Mouse (Mus musculus) lung, postnatal 0 days (tissue): ENCODE measurements around the gene Gpat3. TPM values are rescaled to one million over a fixed set of nuclear protein-coding genes. Genes with fewer than 3 reads are reported as not detected.

Experiments
- ATAC-seq: fragments of 200-750 bp; cut with Nextera tagmentation; 2 replicates; pipeline ENCODE4 v1.8.0; 2017; ENCODE audit warnings: moderate library complexity
- DNase-seq: peaks from one replicate; pipeline ENCODE4 v3.0.0-alpha.2; 2016; ENCODE audit warnings: low spot score
- H3K27ac ChIP-seq: fragments of 300-500 bp; sonication (generic); 2 replicates; pipeline ENCODE4 v1.5.1; 2014; ENCODE audit warnings: antibody characterized with exemption, mild to moderate bottlenecking, low read length, mixed read lengths
- H3K27me3 ChIP-seq: fragments of 300-500 bp; sonication (generic); replicated peaks from 2 replicates; pipeline ENCODE4 v1.6.1; 2014; ENCODE audit warnings: low read length, mixed read lengths; ENCODE audit not compliant: insufficient read depth
- H3K36me3 ChIP-seq: fragments of 300-500 bp; sonication (generic); 2 replicates; pipeline ENCODE4 v1.6.1; 2014; ENCODE audit warnings: low read length, mixed read lengths; ENCODE audit not compliant: insufficient read depth
- H3K4me1 ChIP-seq: fragments of 300-500 bp; sonication (generic); 2 replicates; pipeline ENCODE4 v1.6.1; 2014; ENCODE audit warnings: antibody characterized with exemption, low read depth, low read length, mixed read lengths; ENCODE audit not compliant: insufficient read depth
- H3K4me2 ChIP-seq: fragments of 300-500 bp; sonication (generic); replicated peaks from 2 replicates; pipeline ENCODE4 v1.6.1; 2014; ENCODE audit warnings: low read depth, mild to moderate bottlenecking, low read length, moderate library complexity, mixed read lengths
- H3K4me3 ChIP-seq: fragments of 300-500 bp; sonication (generic); 2 replicates; pipeline ENCODE4 v1.5.1; 2014; ENCODE audit warnings: low read depth, low read length
- H3K9ac ChIP-seq: fragments of 300-500 bp; sonication (generic); replicated peaks from 2 replicates; pipeline ENCODE4 v1.6.1; 2014; ENCODE audit warnings: low read depth, mild to moderate bottlenecking
- H3K9me3 ChIP-seq: fragments of 300-500 bp; sonication (generic); 2 replicates; pipeline ENCODE4 v1.6.1; 2016; ENCODE audit warnings: low read length, mixed read lengths
- CTCF ChIP-seq: IDR thresholded peaks from 2 replicates; pipeline ENCODE4 v1.5.1; 2016; ENCODE audit warnings: antibody characterized with exemption, mild to moderate bottlenecking
- EP300 ChIP-seq: IDR thresholded peaks from 2 replicates; pipeline ENCODE4 v1.6.1; 2016; ENCODE audit warnings: antibody characterized with exemption, mild to moderate bottlenecking, control low read depth
- WGBS: fragments of 180-500 bp; shearing (Covaris S2); extraction: QIAGEN DNeasy Blood & Tissue Kit; methylation state at CpG from one replicate; pipeline ENCODE4 v1.1.7; 2014; 5-methylcytosine and 5-hydroxymethylcytosine counted together
- polyA plus RNA-seq: library from polyadenylated mRNA; unstranded; fragments of >200 nt; fragmentation: Nextera tagmentation; extraction: Ambion mirVana; gene quantifications from 2 replicates; pipeline ENCODE4 v1.2.1, GENCODE M21; 2015

Gpat3 gene
- polyA plus RNA-seq, 1 experiment from 2014 or later, result 2.3 TPM

DNA sequence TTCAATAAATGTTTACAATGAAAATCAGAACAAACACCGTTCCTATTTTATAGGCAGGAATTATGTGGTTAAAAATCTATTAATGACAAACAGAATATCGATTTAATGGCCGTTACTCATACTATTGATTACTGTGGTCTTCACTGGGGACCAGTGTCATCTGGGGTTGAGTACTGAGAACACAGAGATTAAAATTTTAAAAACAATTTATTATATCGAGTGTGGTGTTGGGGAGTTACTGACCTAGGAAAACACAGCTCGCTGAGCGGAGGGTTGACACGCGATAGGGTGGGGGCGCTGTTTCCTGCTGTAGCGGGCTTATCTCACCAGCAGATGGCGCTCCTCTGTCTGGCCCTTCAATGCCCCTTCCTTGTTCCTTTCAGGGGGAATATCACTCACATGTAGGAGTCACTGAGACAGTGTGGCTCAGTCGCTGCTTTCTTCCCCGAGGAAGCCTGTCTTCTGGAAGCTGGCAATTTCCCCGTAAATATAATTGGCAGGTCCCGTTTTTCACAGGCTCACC, 71.8 kb downstream of the Gpat3 start:
- Histone ChIP-seq H3K9ac (no peak overlapping the region), H3K4me3 (no peak overlapping the region), H3K9me3 (no peaks in the 10 kb centered on the region), H3K4me1 (no peaks in the 10 kb centered on the region), H3K36me3 (no peaks in the 10 kb centered on the region), H3K27ac (no peak overlapping the region), H3K27me3 (no peaks in the 10 kb centered on the region), H3K4me2 (no peak overlapping the region)
- ATAC-seq (no peak), DNase-seq (peak; percentile 62)
- WGBS, result 19% methylated on average over 15 of the region's 15 CpGs
- TF ChIP-seq CTCF, result peak; percentile 95
- no peak for TF ChIP-seq EP300

DNA sequence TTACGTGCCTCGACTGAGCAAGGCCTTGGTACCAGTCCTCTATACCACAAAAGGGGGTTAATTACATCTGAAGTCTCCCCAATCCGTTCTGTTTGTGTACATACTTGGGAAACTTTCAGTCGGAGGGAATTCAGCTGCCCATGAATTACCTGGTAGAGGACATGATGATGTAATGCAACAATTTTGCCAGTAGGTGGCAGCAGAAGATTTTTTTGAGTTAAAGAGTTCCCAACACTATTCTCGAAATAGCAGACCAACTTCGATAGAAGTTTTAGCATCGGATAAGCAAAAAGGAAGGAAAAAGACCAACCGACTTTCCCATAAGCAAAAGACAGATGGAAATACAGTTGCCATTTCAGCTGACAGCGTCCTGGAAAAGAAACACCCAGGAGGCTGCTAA, 73.6 kb downstream of the Gpat3 start:
- ATAC-seq (no peak), DNase-seq (peak; percentile 58)
- Histone ChIP-seq H3K9ac (no peak overlapping the region), H3K4me3 (no peak overlapping the region), H3K27me3 (no peaks in the 10 kb centered on the region), H3K27ac (no peak overlapping the region), H3K4me2 (no peak overlapping the region), H3K36me3 (no peaks in the 10 kb centered on the region), H3K4me1 (no peaks in the 10 kb centered on the region), H3K9me3 (no peaks in the 10 kb centered on the region)
- 14% methylated on average over 9 of the region's 9 CpGs for WGBS
- no peak for TF ChIP-seq EP300
- TF ChIP-seq CTCF, result peak; percentile 74

DNA sequence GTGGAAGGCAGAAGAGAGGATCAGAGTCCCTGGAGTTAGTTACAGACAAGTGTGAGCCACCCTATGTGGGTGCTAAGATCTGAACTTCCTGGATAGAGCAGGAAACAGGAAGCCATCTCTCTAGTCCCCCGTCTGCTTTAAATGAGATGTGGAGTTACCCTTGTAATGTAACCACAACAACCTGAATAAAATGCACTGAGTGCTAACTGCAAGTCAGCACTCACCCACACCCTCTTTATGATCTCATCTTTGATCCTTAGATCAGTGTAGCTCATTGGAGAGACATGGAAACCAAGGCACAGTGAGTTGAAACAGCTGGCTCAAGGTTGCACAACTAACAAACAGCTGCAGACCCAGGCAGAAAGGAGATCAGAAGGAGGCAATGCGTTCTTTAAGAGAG, 84.2 kb downstream of the Gpat3 start:
- WGBS, result 60% methylated on average over 2 of the region's 2 CpGs
- ATAC-seq (no peak), DNase-seq (no peak)
- no peak overlapping the region for H3K9ac ChIP-seq
- no peaks in the 10 kb centered on the region for H3K9me3 ChIP-seq
- H3K27ac ChIP-seq, result no peak overlapping the region
- no peak overlapping the region for H3K4me2 ChIP-seq
- no peak overlapping the region for H3K4me3 ChIP-seq
- H3K4me1 ChIP-seq, result no peaks in the 10 kb centered on the region
- no peak for TF ChIP-seq EP300
- TF ChIP-seq CTCF, result no peak
- no peaks in the 10 kb centered on the region for H3K36me3 ChIP-seq
- H3K27me3 ChIP-seq, result no peaks in the 10 kb centered on the region

DNA sequence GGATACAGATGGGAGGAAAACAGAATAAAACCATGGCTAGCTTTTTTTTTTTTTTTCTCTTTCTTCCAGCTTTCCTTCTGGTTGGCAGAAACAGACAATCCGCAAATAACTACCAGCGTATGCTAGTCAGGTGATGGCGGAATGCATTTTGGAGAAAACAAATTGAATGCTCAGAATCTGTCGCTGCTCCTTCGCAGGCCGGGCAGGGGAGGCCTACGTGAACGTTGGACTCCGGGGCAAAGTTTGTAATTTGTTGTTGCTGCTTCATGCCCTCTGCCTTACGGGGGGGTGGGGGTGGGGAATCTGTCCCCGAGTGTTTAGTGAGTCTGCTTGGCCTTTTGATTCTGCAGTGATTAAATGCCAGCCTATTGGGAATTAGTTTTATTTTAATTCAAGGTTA, 98.2 kb downstream of the Gpat3 start:
- ATAC-seq, result no peak
- Histone ChIP-seq H3K4me2 (no peak overlapping the region), H3K9me3 (no peaks in the 10 kb centered on the region), H3K36me3 (no peaks in the 10 kb centered on the region), H3K4me1 (no peaks in the 10 kb centered on the region), H3K9ac (no peak overlapping the region), H3K27me3 (no peaks in the 10 kb centered on the region), H3K4me3 (no peak overlapping the region), H3K27ac (no peak overlapping the region)
- TF ChIP-seq EP300, result no peak
- 55% methylated on average over 11 of the region's 11 CpGs for WGBS
- no peak for DNase-seq

DNA sequence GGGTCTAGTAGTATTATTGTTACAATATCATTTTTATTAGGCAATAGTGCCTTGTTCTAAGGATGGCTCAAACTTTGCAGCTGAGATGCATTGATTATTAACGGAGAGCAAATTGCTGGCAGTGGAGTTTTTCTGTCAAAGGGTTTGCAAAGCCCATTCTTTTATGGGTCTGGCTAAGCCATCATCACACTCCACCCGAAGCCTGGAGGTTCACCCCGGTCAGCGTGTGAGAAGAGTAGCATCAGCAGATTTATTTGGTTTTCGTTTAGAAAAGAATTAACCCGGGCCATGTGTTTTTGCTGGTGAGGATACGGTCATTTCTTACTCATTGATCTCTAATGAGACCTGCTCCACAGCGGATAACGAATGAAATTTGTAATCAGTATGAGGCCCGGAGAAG, 99.8 kb downstream of the Gpat3 start:
- Histone ChIP-seq H3K9me3 (no peaks in the 10 kb centered on the region), H3K4me2 (no peak overlapping the region), H3K27ac (no peak overlapping the region), H3K9ac (no peak overlapping the region), H3K4me1 (no peaks in the 10 kb centered on the region), H3K4me3 (no peak overlapping the region), H3K36me3 (no peaks in the 10 kb centered on the region), H3K27me3 (no peaks in the 10 kb centered on the region)
- WGBS, result 68% methylated on average over 10 of the region's 10 CpGs
- TF ChIP-seq EP300 (no peak), CTCF (no peak)
- no peak for ATAC-seq
- DNase-seq, result no peak

Other genes starting within 250 kb of the Gpat3 start
- gene Coq2, start 170.6 kb upstream of the Gpat3 start, polyA plus RNA-seq, result 34.3 and 35.5 TPM in 2 replicates
- 3.0 and 3.6 TPM in 2 replicates for gene Hpse, start 126.0 kb upstream of the Gpat3 start, polyA plus RNA-seq
- gene Helq, start 47.1 kb upstream of the Gpat3 start, polyA plus RNA-seq, result 5.3 and 6.8 TPM in 2 replicates
- gene Mrps18c, start 47.1 kb upstream of the Gpat3 start, polyA plus RNA-seq, result 118 and 145 TPM in 2 replicates
- 11.4 and 11.6 TPM in 2 replicates for gene Abraxas1, start 24.7 kb upstream of the Gpat3 start, polyA plus RNA-seq